24 mouse cellular contexts compared by ENCODE assay signal in the genomic region with DNA sequence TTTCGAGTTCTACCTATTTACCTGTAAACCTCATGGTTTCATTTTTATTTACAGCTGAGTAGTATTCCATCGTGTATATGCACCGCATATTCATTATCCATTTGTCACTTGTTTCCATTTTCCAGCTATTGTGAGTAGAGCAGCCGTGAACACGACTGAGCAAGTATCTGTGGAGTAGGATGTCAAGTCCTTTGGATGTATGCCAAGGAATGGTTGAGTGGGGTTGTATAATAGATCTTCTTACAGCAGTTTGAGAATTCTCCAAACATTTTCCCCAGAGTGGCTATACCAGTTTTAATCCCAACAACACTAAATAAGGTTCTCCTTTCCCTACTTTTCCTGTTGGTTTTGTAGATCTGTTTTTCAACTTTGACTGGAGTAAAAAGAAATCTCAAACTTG. TPM values are rescaled to one million over a fixed set of nuclear protein-coding genes. Genes with fewer than 3 reads are reported as not detected.
DNase-seq lines count a peak whose midpoint lies in the region; ATAC-seq and TF ChIP-seq lines count a peak whose summit lies in the region.
"Had no signal": no experiment of that assay in that cellular context is flagged by ENCODE, and none has a peak within 500 bp of the region (broad histone marks: within the 10 kb centered on the region; RNA-seq: fewer than 3 reads in every experiment).

No protein-coding gene starts in this region.

- no peak overlapping the region for H3K4me3 ChIP-seq in embryonic facial prominence, embryonic 14.5 days (ENCODE audit: low read depth, low read length)
- no peak overlapping the region for H3K4me3 ChIP-seq in embryonic facial prominence, embryonic 10.5 days
- H3K4me3 ChIP-seq in lung, embryonic 14.5 days (ENCODE audit: low read depth, low read length), result no peak overlapping the region
- H3K4me3 ChIP-seq: embryonic facial prominence, embryonic 13.5 days; forebrain, embryonic 13.5 days; forebrain, embryonic 15.5 days had no signal

- peak; percentile 73 for DNase-seq in embryonic facial prominence, embryonic 14.5 days (ENCODE audit: low spot score)
- no peak for DNase-seq in embryonic facial prominence, embryonic 10.5 days (ENCODE audit: low spot score)
- DNase-seq in lung, embryonic 14.5 days, result peak; percentile 57
- no peak for DNase-seq in lung, postnatal 10 days
- peak; percentile 13 for DNase-seq in lung, postnatal 36 days
- DNase-seq in lung, adult 18-20 months, result no peak
- DNase-seq: adrenal gland, adult 8-10 months; adrenal gland, postnatal 14 days; adrenal gland, postnatal 36 days; B cell, adult 2 months; cerebellum, adult 11-12 months; cerebellum, adult 2 months; cerebellum, adult 9-10 months; cerebellum, postnatal 10 days; cerebellum, postnatal 25 days; forebrain, postnatal 0 days had no signal

- no peaks in the 10 kb centered on the region for H3K36me3 ChIP-seq in embryonic facial prominence, embryonic 14.5 days (ENCODE audit: control insufficient read depth, insufficient read depth, low read length)
- no peaks in the 10 kb centered on the region for H3K36me3 ChIP-seq in embryonic facial prominence, embryonic 10.5 days (replicated peaks)
- no peaks in the 10 kb centered on the region for H3K36me3 ChIP-seq in lung, embryonic 14.5 days (ENCODE audit: insufficient read depth)
- H3K36me3 ChIP-seq: embryonic facial prominence, embryonic 13.5 days; forebrain, embryonic 15.5 days; G1E had no signal

- no peak overlapping the region for H3K27ac ChIP-seq in embryonic facial prominence, embryonic 14.5 days (replicated peaks; ENCODE audit: low read depth, low read length)
- no peak overlapping the region for H3K27ac ChIP-seq in embryonic facial prominence, embryonic 10.5 days (replicated peaks)
- no peak overlapping the region for H3K27ac ChIP-seq in lung, embryonic 14.5 days (ENCODE audit: low read depth)
- H3K27ac ChIP-seq: embryonic facial prominence, embryonic 13.5 days; forebrain, embryonic 13.5 days; forebrain, embryonic 15.5 days had no signal

- no peak; the same call in 1 of the 2 replicates for ATAC-seq in embryonic facial prominence, embryonic 14.5 days (ENCODE audit: low read depth)
- no peak for ATAC-seq in lung, embryonic 14.5 days (ENCODE audit: insufficient read depth)
- ATAC-seq: activated CD4-positive, CD25-positive, alpha-beta regulatory T cell, adult 4 months; CD4-positive, CD25-positive, alpha-beta regulatory T cell, adult 4 months; forebrain, embryonic 13.5 days; forebrain, embryonic 15.5 days; forebrain, postnatal 0 days; Patski had no signal

- H3K9ac ChIP-seq in embryonic facial prominence, embryonic 14.5 days (ENCODE audit: low read depth, low read length), result no peak overlapping the region
- H3K9ac ChIP-seq in lung, embryonic 14.5 days, result no peak overlapping the region
- H3K9ac ChIP-seq: embryonic facial prominence, embryonic 13.5 days; forebrain, embryonic 13.5 days; forebrain, embryonic 15.5 days; forebrain, postnatal 0 days had no signal

- peaks cover 7% of the 10 kb centered on the region; the same call in 1 of the 2 replicates for H3K4me1 ChIP-seq in embryonic facial prominence, embryonic 14.5 days (ENCODE audit: control insufficient read depth, insufficient read depth, low read length)
- H3K4me1 ChIP-seq in embryonic facial prominence, embryonic 10.5 days, result no peaks in the 10 kb centered on the region
- no peaks in the 10 kb centered on the region for H3K4me1 ChIP-seq in lung, embryonic 14.5 days (ENCODE audit: insufficient read depth)

- no peaks in the 10 kb centered on the region for H3K27me3 ChIP-seq in embryonic facial prominence, embryonic 14.5 days (replicated peaks; ENCODE audit: control insufficient read depth, insufficient read depth, low read length)
- no peaks in the 10 kb centered on the region for H3K27me3 ChIP-seq in embryonic facial prominence, embryonic 10.5 days (replicated peaks; ENCODE audit: low read depth, poor library complexity, severe bottlenecking)
- no peaks in the 10 kb centered on the region for H3K27me3 ChIP-seq in lung, embryonic 14.5 days (ENCODE audit: insufficient read depth, low read length)
- H3K27me3 ChIP-seq: CH12.LX; embryonic facial prominence, embryonic 13.5 days; forebrain, embryonic 13.5 days; forebrain, embryonic 15.5 days; Patski had no signal

- no peak for TF ChIP-seq CTCF in lung, embryonic 14.5 days (IDR thresholded peaks at IDR 0.05; ENCODE audit: low read depth)

- WGBS in embryonic facial prominence, embryonic 14.5 days, result 61% methylated on average over 5 of the region's 5 CpGs
- 90% methylated on average over 5 of the region's 5 CpGs for WGBS in embryonic facial prominence, embryonic 10.5 days
- WGBS in lung, embryonic 14.5 days, result 60% methylated on average over 5 of the region's 5 CpGs

- no peak overlapping the region for H3K4me2 ChIP-seq in embryonic facial prominence, embryonic 14.5 days (ENCODE audit: low read depth, low read length)
- no peak overlapping the region for H3K4me2 ChIP-seq in lung, embryonic 14.5 days
- H3K4me2 ChIP-seq: embryonic facial prominence, embryonic 13.5 days; forebrain, embryonic 13.5 days; forebrain, embryonic 15.5 days had no signal

- H3K9me3 ChIP-seq in embryonic facial prominence, embryonic 14.5 days (ENCODE audit: control insufficient read depth, low read length), result peaks cover 5% of the 10 kb centered on the region; the same call in 1 of the 2 replicates
- H3K9me3 ChIP-seq in embryonic facial prominence, embryonic 10.5 days, result no peaks in the 10 kb centered on the region
- H3K9me3 ChIP-seq in lung, embryonic 14.5 days (ENCODE audit: low read depth, low read length), result no peaks in the 10 kb centered on the region
- H3K9me3 ChIP-seq: embryonic facial prominence, embryonic 13.5 days; forebrain, embryonic 13.5 days had no signal

RNA-seq across cellular contexts. Expression of a gene that starts 48.2 kb away (rescaled TPM):
- polyA plus RNA-seq in embryonic facial prominence, embryonic 14.5 days (2014; fragmentation: Nextera tagmentation; extraction: Ambion mirVana), result 0.28 and 0.38 TPM in 2 replicates
- polyA plus RNA-seq in embryonic facial prominence, embryonic 10.5 days (2016; fragmentation: Nextera tagmentation; extraction: Ambion mirVana), result 0.14 and 0.21 TPM in 2 replicates
- polyA plus RNA-seq in lung, embryonic 14.5 days (2014; fragmentation: Nextera tagmentation; extraction: Ambion mirVana), result not detected in 2 replicates
- polyA plus RNA-seq: activated CD4-positive, CD25-positive, alpha-beta regulatory T cell, adult 4 months; CD4-positive, CD25-positive, alpha-beta regulatory T cell, adult 4 months; G1E had no signal

Comparison
In these comparisons a context has a peak if more than half of its experiments do, and no peak if none do; other contexts are left out.
1. DNase-seq: peak in embryonic facial prominence, embryonic 14.5 days (single experiment), lung, embryonic 14.5 days (single experiment) and lung, postnatal 36 days (single experiment); none in embryonic facial prominence, embryonic 10.5 days (single experiment), lung, postnatal 10 days (single experiment) and lung, adult 18-20 months (0 of 2).